Mouse (Mus musculus): ENCODE measurements around the gene Rpp25l.

The Rpp25l gene

GRCm38 (mm10) chr4:41665009-41665675 is 48.2 kb downstream of the Rpp25l start:
- DNase-seq, result no peak

- DNase-seq, result no peak
Measured at GRCm38 (mm10) chr4:41664533-41664932, 48.8 kb downstream of the Rpp25l start.

GRCm38 (mm10) chr4:41663614-41664013 is 49.7 kb downstream of the Rpp25l start:
- DNase-seq, result no peak

GRCm38 (mm10) chr4:41662723-41663122 is 50.6 kb downstream of the Rpp25l start:
- DNase-seq, result no peak
